Mouse (Mus musculus) embryonic facial prominence, embryonic 14.5 days (tissue): ENCODE measurements around the gene Gng7. TPM values are rescaled to one million over a fixed set of nuclear protein-coding genes. Genes with fewer than 3 reads are reported as not detected.
A peak's percentile ranks its signal among the peaks of the same experiment; 100 is the strongest.

Experiments
- ATAC-seq: fragments of 200-750 bp; cut with Nextera tagmentation; 2 replicates; pipeline ENCODE4 v1.8.0; 2017; ENCODE audit warnings: low read depth, moderate number of reproducible peaks, moderate TSS enrichment
- DNase-seq: peaks from one replicate; pipeline ENCODE4 v3.0.0-alpha.2; 2015; ENCODE audit warnings: low spot score
- H3K27ac ChIP-seq: fragments of 300-500 bp; sonication (generic); replicated peaks from 2 replicates; pipeline ENCODE4 v1.5.1; 2014; ENCODE audit warnings: low read depth, mild to moderate bottlenecking, low read length, moderate library complexity
- H3K27me3 ChIP-seq: fragments of 300-500 bp; sonication (generic); replicated peaks from 2 replicates; pipeline ENCODE4 v1.6.1; 2014; ENCODE audit warnings: low read length; ENCODE audit not compliant: control insufficient read depth, insufficient read depth
- H3K36me3 ChIP-seq: fragments of 300-500 bp; sonication (generic); 2 replicates; pipeline ENCODE4 v1.6.1; 2014; ENCODE audit warnings: low read length, mixed read lengths; ENCODE audit not compliant: control insufficient read depth, insufficient read depth
- H3K4me1 ChIP-seq: fragments of 300-500 bp; sonication (generic); 2 replicates; pipeline ENCODE4 v1.6.1; 2014; ENCODE audit warnings: antibody characterized with exemption, low read length; ENCODE audit not compliant: control insufficient read depth, insufficient read depth
- H3K4me2 ChIP-seq: fragments of 300-500 bp; sonication (generic); 2 replicates; pipeline ENCODE4 v1.6.1; 2014; ENCODE audit warnings: low read depth, mild to moderate bottlenecking, low read length, moderate library complexity, mixed read lengths
- H3K4me3 ChIP-seq: fragments of 300-500 bp; sonication (generic); 2 replicates; pipeline ENCODE4 v1.5.1; 2014; ENCODE audit warnings: low read depth, mild to moderate bottlenecking, low read length
- H3K9ac ChIP-seq: fragments of 300-500 bp; sonication (generic); 2 replicates; pipeline ENCODE4 v1.6.1; 2014; ENCODE audit warnings: low read depth, mild to moderate bottlenecking, low read length, moderate library complexity, mixed read lengths
- H3K9me3 ChIP-seq: fragments of 300-500 bp; sonication (generic); 2 replicates; pipeline ENCODE4 v1.6.1; 2016; ENCODE audit warnings: low read length; ENCODE audit not compliant: control insufficient read depth
- WGBS: fragments of 180-500 bp; shearing (Covaris S2); extraction: QIAGEN DNeasy Blood & Tissue Kit; methylation state at CpG from one replicate; pipeline ENCODE4 v1.1.7; 2014; 5-methylcytosine and 5-hydroxymethylcytosine counted together
- polyA plus RNA-seq: library from polyadenylated mRNA; unstranded; fragments of >200 nt; fragmentation: Nextera tagmentation; extraction: Ambion mirVana; gene quantifications from 2 replicates; pipeline ENCODE4 v1.2.1, GENCODE M21; 2014

Gng7 gene
- polyA plus RNA-seq, 1 experiment from 2014 or later = 5.9 TPM

GRCm38 (mm10) chr10:80954415-80954814 is 60.3 kb downstream of the Gng7 start:
- no peaks in the 10 kb centered on the region for H3K27me3 ChIP-seq
- H3K4me3 ChIP-seq = no peak overlapping the region
- 61% methylated on average over 13 of the region's 13 CpGs for WGBS
- no peak overlapping the region for H3K4me2 ChIP-seq
- H3K27ac ChIP-seq = peak overlapping the region; percentile 61
- peak; percentile 31; the same call in 1 of the 2 replicates for ATAC-seq
- peak; percentile 70 for DNase-seq
- H3K9me3 ChIP-seq = no peaks in the 10 kb centered on the region
- H3K36me3 ChIP-seq = no peaks in the 10 kb centered on the region
- H3K4me1 ChIP-seq = peaks cover 14% of the 10 kb centered on the region
- H3K9ac ChIP-seq = no peak overlapping the region; the same call in 1 of the 2 replicates

DNA sequence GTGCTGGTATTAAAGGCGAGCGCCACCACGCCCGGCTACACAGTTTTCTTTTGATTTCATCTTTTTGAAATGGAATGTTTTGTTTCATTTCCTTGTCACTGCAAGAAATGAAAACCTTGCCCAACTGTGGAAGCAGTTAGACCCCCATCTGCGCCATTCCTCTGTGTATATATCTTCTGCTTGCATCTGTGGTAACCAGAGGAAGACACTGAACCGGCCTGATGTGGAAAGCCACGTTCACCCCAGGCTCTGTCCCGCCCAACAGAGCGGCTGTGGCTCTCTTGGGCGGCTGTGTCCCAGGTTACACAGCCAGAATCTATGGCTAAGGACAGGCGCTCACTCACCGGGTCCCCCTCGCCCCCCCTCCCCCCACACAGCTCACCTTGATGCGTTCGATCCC is 62.3 kb downstream of the Gng7 start:
- DNase-seq (no peak), ATAC-seq (no peak)
- no peak overlapping the region for H3K4me3 ChIP-seq
- no peaks in the 10 kb centered on the region for H3K36me3 ChIP-seq
- peaks cover 18% of the 10 kb centered on the region for H3K4me1 ChIP-seq
- no peak overlapping the region for H3K4me2 ChIP-seq
- H3K9me3 ChIP-seq = no peaks in the 10 kb centered on the region
- 70% methylated on average over 15 of the region's 15 CpGs for WGBS
- H3K9ac ChIP-seq = no peak overlapping the region
- no peaks in the 10 kb centered on the region for H3K27me3 ChIP-seq
- no peak overlapping the region for H3K27ac ChIP-seq

DNA sequence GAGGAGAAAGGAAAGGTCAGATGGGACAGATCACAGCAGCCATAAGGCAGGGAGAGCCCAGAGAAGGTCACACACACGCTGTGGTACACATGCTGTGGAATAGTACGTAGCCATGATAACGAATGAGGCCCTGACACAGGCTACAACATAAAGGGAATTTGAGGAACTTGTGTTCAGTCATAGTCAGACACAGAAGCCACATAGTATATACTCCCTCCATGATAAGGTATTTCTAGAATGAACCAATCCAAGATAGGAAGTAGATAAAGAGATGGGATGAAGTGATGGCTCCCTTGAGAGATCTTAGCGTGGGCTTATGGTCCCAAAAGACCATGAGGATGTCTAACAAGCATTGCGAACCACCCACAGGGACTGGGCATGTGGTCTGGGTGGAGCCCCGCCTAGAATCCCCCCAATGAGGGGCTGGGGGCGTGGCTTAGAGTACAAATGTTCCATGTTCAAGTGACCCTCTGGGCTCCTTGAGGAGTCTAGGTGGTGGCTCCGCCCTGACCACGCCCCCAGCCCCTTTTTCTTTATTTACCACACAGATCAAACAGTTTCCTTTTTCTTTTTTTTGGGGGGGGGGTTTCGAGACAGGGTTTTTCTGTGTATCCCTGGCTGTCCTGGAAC is 62.9 kb downstream of the Gng7 start:
- Histone ChIP-seq H3K4me2 (no peak overlapping the region), H3K9me3 (no peaks in the 10 kb centered on the region), H3K36me3 (no peaks in the 10 kb centered on the region), H3K27ac (no peak overlapping the region), H3K27me3 (no peaks in the 10 kb centered on the region), H3K4me1 (peaks cover 20% of the 10 kb centered on the region), H3K9ac (no peak overlapping the region), H3K4me3 (no peak overlapping the region)
- WGBS = 87% methylated on average over 9 of the region's 10 CpGs
- no peak for ATAC-seq
- DNase-seq = no peak

DNA sequence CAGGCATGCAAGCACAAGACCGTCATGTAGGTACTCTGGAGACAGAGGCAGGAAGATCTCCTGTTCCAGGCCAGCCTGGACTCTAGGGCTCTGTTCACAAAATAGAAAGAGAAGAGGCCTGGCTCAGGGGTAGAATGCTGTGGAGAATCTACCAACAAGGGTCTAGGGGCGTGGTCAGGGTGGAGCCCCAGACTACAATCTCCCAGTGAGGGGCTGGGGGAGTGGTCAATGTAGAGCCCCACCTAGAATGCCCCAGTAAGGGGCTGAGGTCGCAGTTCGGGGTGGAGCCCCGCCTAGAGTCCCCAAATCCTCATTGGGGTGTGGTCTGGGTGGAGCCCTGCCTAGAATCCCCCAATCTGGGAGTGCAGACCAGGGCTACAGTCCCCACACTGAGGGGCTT is 64.4 kb downstream of the Gng7 start:
- Histone ChIP-seq H3K4me1 (peaks cover 16% of the 10 kb centered on the region), H3K27ac (no peak overlapping the region), H3K4me2 (no peak overlapping the region), H3K4me3 (no peak overlapping the region), H3K36me3 (no peaks in the 10 kb centered on the region), H3K9me3 (no peaks in the 10 kb centered on the region), H3K27me3 (no peaks in the 10 kb centered on the region), H3K9ac (no peak overlapping the region)
- ATAC-seq (no peak), DNase-seq (no peak)
- 53% methylated on average over 5 of the region's 5 CpGs for WGBS

- Histone ChIP-seq H3K9ac (no peak overlapping the region), H3K27me3 (no peaks in the 10 kb centered on the region), H3K27ac (no peak overlapping the region), H3K4me1 (peaks cover 6% of the 10 kb centered on the region; the same call in 1 of the 2 replicates), H3K36me3 (no peaks in the 10 kb centered on the region), H3K4me3 (no peak overlapping the region), H3K9me3 (no peaks in the 10 kb centered on the region), H3K4me2 (no peak overlapping the region)
- DNase-seq (no peak), ATAC-seq (no peak)
- WGBS = 46% methylated on average over 3 of the region's 3 CpGs
Observed at GRCm38 (mm10) chr10:80949081-80949480, 65.7 kb downstream of the Gng7 start.

- no peaks in the 10 kb centered on the region for H3K9me3 ChIP-seq
- no peaks in the 10 kb centered on the region for H3K27me3 ChIP-seq
- H3K4me2 ChIP-seq = no peak overlapping the region
- 0 out of 2 replicates have a peak overlapping the region, but pooled peaks have one; percentile 6 for H3K27ac ChIP-seq
- no peak overlapping the region for H3K9ac ChIP-seq
- no peak for ATAC-seq
- peak; percentile 68 for DNase-seq
- H3K4me3 ChIP-seq = no peak overlapping the region
- 35% methylated on average over 6 of the region's 6 CpGs for WGBS
- peaks cover 6% of the 10 kb centered on the region; the same call in 1 of the 2 replicates for H3K4me1 ChIP-seq
- H3K36me3 ChIP-seq = no peaks in the 10 kb centered on the region
Observed at GRCm38 (mm10) chr10:80948570-80948969, 66.2 kb downstream of the Gng7 start.

DNA sequence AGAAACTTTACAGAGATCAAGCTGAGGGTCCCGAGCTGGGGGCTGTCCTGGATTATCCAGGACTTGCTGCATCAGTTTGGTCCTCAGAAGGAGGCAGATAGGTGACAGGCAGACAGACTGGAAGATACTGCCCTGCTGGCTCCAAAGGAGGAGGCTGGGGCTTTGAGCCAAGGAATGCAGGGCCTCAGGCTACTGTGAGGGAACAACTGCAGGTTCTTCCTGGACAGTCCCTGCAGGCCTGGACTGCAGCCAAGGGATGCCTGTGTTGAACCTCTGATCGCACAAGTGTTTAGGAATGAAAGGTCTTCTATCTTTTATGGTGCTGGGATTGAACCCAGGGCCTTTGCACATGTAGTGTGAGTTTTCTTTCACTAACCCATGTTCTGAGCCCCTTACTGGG is 66.9 kb downstream of the Gng7 start:
- H3K9ac ChIP-seq = no peak overlapping the region
- no peaks in the 10 kb centered on the region for H3K27me3 ChIP-seq
- no peaks in the 10 kb centered on the region for H3K36me3 ChIP-seq
- no peak overlapping the region for H3K4me2 ChIP-seq
- peak; percentile 55; the same call in 1 of the 2 replicates for ATAC-seq
- peaks cover 6% of the 10 kb centered on the region; the same call in 1 of the 2 replicates for H3K4me1 ChIP-seq
- no peak overlapping the region for H3K4me3 ChIP-seq
- H3K9me3 ChIP-seq = no peaks in the 10 kb centered on the region
- peak; percentile 86 for DNase-seq
- WGBS = 30% methylated on average over 2 of the region's 2 CpGs
- H3K27ac ChIP-seq = 0 out of 2 replicates have a peak overlapping the region, but pooled peaks have one; percentile 23

DNA sequence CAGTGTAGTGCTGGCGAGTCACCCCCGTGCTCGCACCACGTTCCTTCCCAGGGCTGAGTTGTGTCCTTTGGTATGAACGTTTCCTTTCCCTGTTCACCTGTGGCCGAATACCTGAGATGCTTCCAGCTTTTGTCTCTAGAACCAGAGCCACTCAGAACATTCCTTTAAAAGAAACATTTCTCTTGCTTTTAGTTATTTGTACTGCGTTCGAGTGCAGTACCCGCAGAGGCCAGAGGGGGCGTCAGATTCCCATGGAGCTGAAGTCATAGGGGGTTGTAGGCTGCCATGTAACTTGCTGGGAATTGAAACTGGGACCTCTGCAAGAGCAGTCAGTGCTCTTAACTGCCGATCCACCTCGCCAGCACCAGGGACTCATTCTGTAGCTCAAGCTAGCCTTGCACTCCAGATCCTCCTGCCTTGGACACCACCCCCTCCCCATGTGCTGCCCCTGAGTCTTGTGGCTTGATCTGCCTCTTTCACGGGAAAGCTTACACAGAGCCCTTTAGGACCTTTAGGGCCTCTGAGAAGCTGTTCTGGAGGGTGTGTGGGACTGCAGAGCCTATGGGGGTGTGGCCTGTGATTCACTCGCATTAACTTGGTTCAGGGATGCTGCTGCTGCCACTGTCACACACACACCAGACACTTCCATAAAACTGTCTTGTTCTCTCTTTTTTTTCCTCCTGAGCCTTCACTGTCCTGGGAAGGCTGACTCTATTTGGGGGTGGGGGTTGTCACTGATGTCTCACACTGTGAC is 67.9 kb downstream of the Gng7 start:
- Histone ChIP-seq H3K9me3 (no peaks in the 10 kb centered on the region), H3K4me1 (peaks cover 6% of the 10 kb centered on the region; the same call in 1 of the 2 replicates), H3K9ac (no peak overlapping the region), H3K27ac (no peak overlapping the region), H3K4me3 (no peak overlapping the region), H3K27me3 (no peaks in the 10 kb centered on the region), H3K36me3 (no peaks in the 10 kb centered on the region), H3K4me2 (no peak overlapping the region)
- no peak for ATAC-seq
- DNase-seq = no peak
- WGBS = 62% methylated on average over 14 of the region's 14 CpGs
